Mouse (Mus musculus) brown adipose tissue, adult 24 weeks (tissue): Measurements from ENCODE around the gene Nrg3. TPM values are rescaled to one million over a fixed set of nuclear protein-coding genes. Genes with fewer than 3 reads are reported as not detected.

ENCODE experiments used
- H3K27ac ChIP-seq: fragments of 200-500 bp; replicated peaks from 2 replicates; pipeline ENCODE4 v1.5.1; 2012; ENCODE audit warnings: low read depth, mild to moderate bottlenecking, low read length
- H3K4me1 ChIP-seq: fragments of 200-500 bp; 2 replicates; pipeline ENCODE4 v1.6.1; 2012; ENCODE audit warnings: low read length, mixed read lengths; ENCODE audit not compliant: control insufficient read depth, insufficient read depth, insufficient read length
- H3K4me3 ChIP-seq: fragments of 200-500 bp; 2 replicates; pipeline ENCODE4 v1.5.1; 2012; ENCODE audit warnings: low read depth, mild to moderate bottlenecking, low read length, moderate library complexity; ENCODE audit not compliant: insufficient read depth
- polyA plus RNA-seq: library from polyadenylated mRNA; stranded (reverse); fragments of >200 nt; gene quantifications from 2 replicates; pipeline ENCODE4 v1.2.4, GENCODE M21; 2012; ENCODE audit not compliant: missing spikeins, insufficient read depth, insufficient read length

Gene Nrg3
- polyA plus RNA-seq: not detected in 2 replicates

DNA sequence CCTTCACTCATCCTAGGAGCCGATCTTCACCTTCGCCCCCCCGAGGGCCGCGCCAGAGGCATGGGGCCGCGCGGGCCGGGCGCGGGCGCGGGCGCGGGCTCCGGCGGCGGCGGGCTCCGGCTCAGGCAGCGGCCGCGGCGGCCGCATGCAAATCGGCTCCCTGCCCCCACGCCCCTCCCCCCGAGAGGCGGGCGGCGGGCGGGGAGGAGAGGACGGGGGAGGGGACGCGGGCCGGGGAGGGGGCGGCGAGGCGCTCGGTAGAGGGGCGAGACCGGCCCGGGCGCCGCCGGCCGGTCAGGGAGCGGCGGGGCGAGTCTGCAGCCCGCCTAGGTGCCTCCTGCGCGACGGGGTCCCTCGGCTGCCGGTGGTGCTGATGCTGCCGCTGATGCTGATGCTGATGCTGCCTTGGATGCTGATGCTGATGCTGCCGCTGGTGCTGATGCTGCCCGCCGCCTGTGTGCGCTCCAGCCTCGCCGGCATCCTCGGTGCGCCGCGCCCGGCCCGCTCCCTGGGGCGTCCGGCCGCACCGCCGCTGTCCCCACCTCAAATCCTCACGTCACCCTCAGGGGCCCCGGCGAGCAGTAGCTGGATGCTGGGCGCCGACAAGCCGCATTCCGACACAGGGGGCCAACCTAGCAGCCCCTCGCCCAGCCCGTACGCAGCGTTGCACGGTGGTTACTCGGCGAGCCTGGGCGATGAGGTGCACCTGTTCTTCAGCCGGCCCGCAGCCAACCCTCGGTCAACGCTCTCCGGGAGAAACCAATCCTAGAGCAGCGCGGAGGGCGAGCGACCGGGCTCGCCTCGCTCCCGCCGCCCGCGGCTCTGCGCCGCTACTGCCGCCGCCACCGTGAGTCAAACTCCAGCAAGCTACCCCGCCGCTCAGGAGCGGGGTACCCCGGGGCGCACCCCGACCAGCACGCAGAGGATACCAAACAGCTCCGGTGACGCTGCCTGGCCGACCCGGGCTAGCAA lies at the start of gene Nrg3:
TSS of gene Nrg3 (minus strand) at position 299 of the 972 bp plus-strand sequence.
- Histone ChIP-seq H3K4me3 (no peak within 1 kb of the TSS), H3K27ac (no peak within 1 kb of the TSS)

GRCm38 (mm10) chr14:39508956-39509355 lies 36.1 kb upstream of the Nrg3 start:
- Histone ChIP-seq H3K4me3 (no peak overlapping the region), H3K4me1 (no peaks in the 10 kb centered on the region), H3K27ac (no peak overlapping the region)

More for the DNA sequence above, at the start of gene Nrg3:
- no peaks in the 10 kb centered on the region for H3K4me1 ChIP-seq

- no peaks in the 10 kb centered on the region for H3K4me1 ChIP-seq
- no peak overlapping the region for H3K4me3 ChIP-seq
- no peak overlapping the region for H3K27ac ChIP-seq
These were observed 903 bp upstream of the Nrg3 start for GRCm38 (mm10) chr14:39473771-39474211.

- Histone ChIP-seq H3K4me1 (no peaks in the 10 kb centered on the region), H3K4me3 (no peak overlapping the region)
These were observed 639 bp downstream of the Nrg3 start for GRCm38 (mm10) chr14:39472146-39472751.

GRCm38 (mm10) chr14:39471236-39471981 lies 1.5 kb downstream of the Nrg3 start:
- Histone ChIP-seq H3K4me3 (no peak overlapping the region), H3K27ac (no peak overlapping the region), H3K4me1 (no peaks in the 10 kb centered on the region)

More at GRCm38 (mm10) chr14:39472146-39472751, 639 bp downstream of the Nrg3 start:
- H3K27ac ChIP-seq: no peak overlapping the region

GRCm38 (mm10) chr14:39445501-39445900 lies 27.4 kb downstream of the Nrg3 start:
- H3K27ac ChIP-seq: no peak overlapping the region
- H3K4me1 ChIP-seq: no peaks in the 10 kb centered on the region
- H3K4me3 ChIP-seq: no peak overlapping the region

DNA sequence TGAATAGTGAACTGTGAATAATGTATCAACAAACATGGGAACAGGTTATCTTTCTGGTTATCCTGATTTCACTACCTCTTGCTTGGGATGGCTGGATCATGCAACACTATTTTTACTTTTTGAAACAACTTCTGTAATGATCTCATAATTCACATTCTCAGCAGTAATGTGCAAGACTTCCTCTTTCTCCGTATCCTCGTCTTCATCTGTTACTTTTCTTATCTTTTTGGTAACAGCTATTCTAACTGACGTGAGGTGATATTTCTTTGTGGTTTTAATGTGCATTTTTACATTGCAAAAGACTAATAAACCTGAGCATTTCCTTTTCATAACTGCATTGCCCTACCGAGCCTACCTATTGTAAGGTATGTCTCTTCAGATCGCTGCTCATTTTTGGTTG lies 44.4 kb downstream of the Nrg3 start:
- H3K4me1 ChIP-seq: no peaks in the 10 kb centered on the region
- no peak overlapping the region for H3K27ac ChIP-seq
- no peak overlapping the region for H3K4me3 ChIP-seq

GRCm38 (mm10) chr14:39421874-39422273 lies 51.0 kb downstream of the Nrg3 start:
- no peak overlapping the region for H3K4me3 ChIP-seq
- H3K27ac ChIP-seq: no peak overlapping the region
- no peaks in the 10 kb centered on the region for H3K4me1 ChIP-seq

DNA sequence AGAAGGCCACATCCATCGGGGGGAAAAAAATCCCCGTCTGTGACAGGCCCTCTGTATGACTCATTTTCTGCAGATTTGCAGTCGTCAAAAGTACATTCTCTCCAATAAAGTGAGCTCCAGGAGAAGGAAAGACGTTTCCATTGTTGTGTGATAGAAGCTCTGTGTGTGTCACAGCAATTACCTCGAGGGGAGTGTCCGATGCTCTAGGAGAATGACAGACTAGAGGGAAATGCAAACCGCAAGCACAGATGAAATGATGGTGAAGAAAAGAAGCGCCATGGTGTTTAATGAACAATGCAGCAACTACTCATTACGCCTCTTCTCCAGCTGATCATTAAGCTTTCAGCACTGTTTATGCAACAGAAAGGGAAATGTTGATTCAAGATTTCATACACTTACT lies 59.6 kb downstream of the Nrg3 start:
- no peaks in the 10 kb centered on the region for H3K4me1 ChIP-seq
- no peak overlapping the region for H3K4me3 ChIP-seq
- H3K27ac ChIP-seq: no peak overlapping the region

DNA sequence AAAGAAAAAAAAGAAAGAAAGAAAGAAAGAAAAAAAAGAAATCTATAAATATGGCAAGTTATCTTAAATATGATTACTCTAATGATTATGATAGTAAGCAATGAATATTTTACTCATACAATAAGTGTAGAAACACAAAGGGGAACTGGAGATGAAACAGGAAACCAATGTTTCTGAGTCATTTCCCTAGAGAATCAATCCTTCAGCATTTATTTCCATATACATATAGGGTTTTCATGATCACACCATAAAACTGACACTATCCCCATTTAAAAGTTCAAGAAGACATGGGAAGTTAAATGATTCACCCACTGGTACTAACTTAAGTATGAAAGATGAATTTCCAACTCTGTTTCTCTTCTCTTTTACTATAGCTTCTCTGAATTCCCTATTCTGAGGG lies 86.0 kb downstream of the Nrg3 start:
- H3K27ac ChIP-seq: no peak overlapping the region

GRCm38 (mm10) chr14:39381321-39381720 lies 91.6 kb downstream of the Nrg3 start:
- Histone ChIP-seq H3K4me3 (no peak overlapping the region), H3K27ac (no peak overlapping the region), H3K4me1 (no peaks in the 10 kb centered on the region)

More for the DNA sequence above, 86.0 kb downstream of the Nrg3 start:
- Histone ChIP-seq H3K4me3 (no peak overlapping the region), H3K4me1 (no peaks in the 10 kb centered on the region)

DNA sequence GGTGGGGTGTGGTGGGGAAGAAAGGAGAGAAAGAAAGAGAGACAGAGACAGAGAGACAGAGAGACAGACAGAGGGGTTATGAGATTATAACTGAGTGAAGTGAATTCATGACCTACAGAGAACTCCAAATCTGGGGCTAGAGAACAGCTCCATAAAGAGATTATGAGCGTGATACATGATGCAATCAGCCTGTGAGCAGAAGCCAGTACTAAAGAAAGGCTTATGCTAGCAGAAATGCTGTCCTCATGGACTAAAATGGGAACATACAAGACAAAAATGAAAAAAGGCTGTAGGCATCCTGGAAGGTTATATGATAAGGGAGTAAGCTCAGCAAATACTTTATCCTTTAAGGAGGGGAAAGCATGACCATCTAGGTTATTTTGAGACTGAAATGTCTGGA lies 99.7 kb downstream of the Nrg3 start:
- Histone ChIP-seq H3K4me3 (no peak overlapping the region), H3K27ac (no peak overlapping the region)

GRCm38 (mm10) chr14:39356251-39356650 lies 116.6 kb downstream of the Nrg3 start:
- Histone ChIP-seq H3K4me1 (no peaks in the 10 kb centered on the region), H3K27ac (no peak overlapping the region), H3K4me3 (no peak overlapping the region)

More for the DNA sequence above, 99.7 kb downstream of the Nrg3 start:
- H3K4me1 ChIP-seq: no peaks in the 10 kb centered on the region

DNA sequence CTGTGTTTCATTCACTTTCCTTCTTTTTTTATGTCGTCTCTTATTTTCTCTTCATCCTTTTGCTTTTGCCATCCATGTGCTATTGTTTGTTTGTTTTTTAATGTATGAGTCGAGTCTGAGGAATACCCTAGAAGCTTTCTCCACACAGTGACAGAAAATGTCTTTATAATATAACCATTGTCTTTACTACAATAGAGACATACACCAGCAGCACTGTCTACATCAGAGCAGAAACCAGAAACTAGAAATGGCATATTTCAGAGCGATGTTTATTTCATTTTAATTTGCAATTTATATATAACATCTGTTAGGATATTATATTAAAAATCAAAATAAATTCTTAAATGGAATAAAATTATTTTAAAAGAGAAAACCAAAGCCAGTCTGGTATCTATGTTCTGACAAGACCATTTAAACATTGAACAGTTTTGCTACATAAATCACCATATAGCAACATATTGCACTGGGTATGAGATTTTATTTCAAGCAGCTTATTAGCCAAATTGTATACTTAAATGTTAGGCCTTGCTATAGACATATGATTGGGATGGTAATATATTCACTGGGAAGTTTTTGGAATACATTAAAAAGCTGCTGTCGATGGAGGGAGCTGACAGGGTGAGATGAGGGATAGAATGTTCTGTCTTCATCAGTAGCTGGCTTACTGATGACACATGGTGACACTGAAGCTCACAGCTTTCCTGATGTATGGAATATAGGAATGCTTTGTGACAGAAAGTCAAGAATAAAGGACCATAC lies 120.7 kb downstream of the Nrg3 start:
- Histone ChIP-seq H3K4me1 (no peaks in the 10 kb centered on the region), H3K27ac (no peak overlapping the region), H3K4me3 (no peak overlapping the region)
